Mouse (Mus musculus) small intestine, adult 2 months (tissue): ENCODE results near the gene Cyp2u1.

Experiments used
- CTCF ChIP-seq: fragments of 200-500 bp; IDR thresholded peaks from 2 replicates; pipeline ENCODE4 v1.5.1; 2012; ENCODE audit warnings: low read depth, mild to moderate bottlenecking, control low read depth, inconsistent platforms, low read length, moderate library complexity, mixed read lengths; ENCODE audit not compliant: insufficient replicate concordance, insufficient read length; ENCODE audit errors: extremely low read depth
- POLR2A ChIP-seq: fragments of 200-500 bp; IDR thresholded peaks from 2 replicates; pipeline ENCODE4 v1.6.1; 2012; ENCODE audit warnings: low read depth, mild to moderate bottlenecking, control low read depth, inconsistent platforms, low read length, moderate library complexity

- TF ChIP-seq CTCF: no peak
- TF ChIP-seq POLR2A: no peak
Measured at GRCm38 (mm10) chr3:131350539-131350938, 47.5 kb upstream of the Cyp2u1 start.
